Mouse (Mus musculus) olfactory bulb, adult 2 months (tissue): ENCODE measurements around the gene Pex6.

Experiments used
- CTCF ChIP-seq: fragments of 200-500 bp; IDR thresholded peaks from 2 replicates; pipeline ENCODE4 v1.5.1; 2012; ENCODE audit warnings: low read depth, mild to moderate bottlenecking, low read length, moderate library complexity; ENCODE audit not compliant: insufficient read depth
- POLR2A ChIP-seq: fragments of 200-500 bp; IDR thresholded peaks from 2 replicates; pipeline ENCODE4 v1.6.1; 2012; ENCODE audit warnings: mild to moderate bottlenecking, low read depth, low read length, moderate library complexity; ENCODE audit not compliant: insufficient read depth

DNA sequence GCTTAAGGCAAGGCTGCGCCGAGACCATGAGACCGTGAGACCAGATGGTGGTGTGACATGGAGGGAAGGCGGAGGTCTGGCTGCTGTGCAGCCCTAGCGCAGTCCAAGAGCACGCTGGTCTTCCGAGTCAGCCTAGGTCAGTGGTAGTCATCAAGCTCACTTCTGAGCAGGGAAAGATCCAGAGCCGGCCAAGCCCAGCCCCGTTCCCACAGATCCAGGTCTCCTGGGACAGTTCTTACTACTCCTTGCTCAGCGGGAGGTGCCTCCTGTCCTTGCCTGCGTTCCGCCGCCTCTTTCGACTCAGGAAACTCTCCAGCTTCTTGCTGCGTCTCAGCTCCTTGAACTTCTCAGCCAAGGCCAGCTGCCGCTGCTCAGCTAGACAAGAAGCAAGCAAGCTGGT lies 43.6 kb upstream of the Pex6 start:
- no peak for TF ChIP-seq POLR2A
- no peak for TF ChIP-seq CTCF
